Mouse (Mus musculus) brain, embryonic 18.5 days (tissue): Measurements from ENCODE around the gene Pakap.

Source experiments
- DNase-seq: peaks from one replicate; pipeline ENCODE4 v3.0.0-alpha.2; 2012; ENCODE audit warnings: low read depth, low spot score

Gene Pakap

GRCm38 (mm10) chr4:57574181-57574580, 6.2 kb downstream of the Pakap start:
- DNase-seq = no peak

DNA sequence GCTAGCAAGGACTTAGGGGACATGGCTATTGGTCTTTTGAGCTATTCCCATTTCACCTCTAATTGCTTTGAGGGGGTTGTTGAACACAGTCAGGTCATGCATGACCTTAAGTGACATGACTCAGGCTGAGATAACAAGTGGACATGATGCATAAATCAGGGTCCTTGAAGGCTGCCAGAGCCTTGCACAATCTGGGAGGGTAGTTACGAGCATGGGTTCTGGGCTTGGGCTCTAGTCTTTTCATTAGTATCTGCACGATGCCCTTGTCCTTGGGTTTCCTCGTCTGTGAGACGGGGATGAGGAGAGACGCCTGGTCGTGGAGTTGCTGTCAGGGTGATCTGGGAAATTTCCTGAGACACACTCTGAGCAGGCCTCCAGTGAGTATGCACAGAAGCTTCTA, 6.7 kb downstream of the Pakap start:
- no peak for DNase-seq

DNA sequence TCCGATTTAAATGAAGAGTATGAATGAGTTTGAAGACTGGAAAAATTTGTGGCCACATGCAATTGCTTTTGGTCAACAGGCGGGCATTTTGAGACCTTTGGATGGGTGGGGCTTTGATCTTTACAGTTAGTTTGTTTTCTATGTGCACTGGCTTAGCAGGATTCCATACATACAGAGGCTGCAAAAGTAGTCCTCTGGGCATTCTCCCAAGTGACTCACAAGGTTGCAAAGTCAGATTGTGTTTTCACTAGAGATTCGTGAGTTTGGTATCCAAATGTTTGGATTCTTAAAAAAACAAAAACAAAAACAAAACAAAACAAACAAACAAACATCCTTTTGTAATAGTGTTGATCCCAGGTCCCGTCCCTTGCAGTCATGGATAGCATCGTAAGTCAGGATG, 7.7 kb downstream of the Pakap start:
- DNase-seq = no peak

DNA sequence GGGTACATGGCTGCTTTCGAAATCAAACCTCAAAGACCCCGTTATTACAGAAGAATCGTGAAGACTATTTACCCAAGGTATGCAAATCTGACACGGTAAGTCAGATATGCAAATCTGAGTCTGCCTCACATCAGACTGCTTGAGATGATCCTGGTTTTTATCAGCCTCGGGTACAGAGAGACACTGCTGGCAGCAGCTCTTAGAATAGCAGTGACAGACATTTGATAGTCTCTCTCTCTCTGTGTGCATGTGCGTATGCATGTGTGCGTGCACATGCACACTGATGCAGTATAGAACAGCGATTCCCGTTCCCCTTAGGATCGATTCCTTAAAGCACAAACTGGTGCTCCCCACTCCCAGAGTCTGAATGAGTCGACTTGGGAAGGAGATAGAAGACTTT, 8.1 kb downstream of the Pakap start:
- no peak for DNase-seq

DNA sequence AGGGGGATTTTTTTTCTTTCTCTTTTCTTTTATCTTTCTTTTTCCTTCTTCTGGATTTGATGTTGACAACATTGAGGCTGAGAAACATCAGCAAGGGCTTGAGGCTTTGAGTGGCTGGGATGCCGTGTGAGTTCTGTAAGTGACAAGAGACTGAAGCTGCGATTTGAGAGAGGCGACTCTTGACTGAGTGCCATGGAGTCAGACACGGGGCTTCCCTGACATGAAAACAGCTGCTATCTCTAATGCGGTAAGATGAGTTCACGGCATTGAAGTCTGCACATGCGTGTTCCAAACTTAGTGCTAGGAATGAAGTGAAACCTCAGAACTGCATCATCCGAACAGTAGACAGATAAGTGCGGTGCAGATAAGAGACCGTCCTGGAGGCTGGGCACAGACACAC, 11.7 kb downstream of the Pakap start:
- DNase-seq = no peak

GRCm38 (mm10) chr4:57585281-57585800, 17.4 kb downstream of the Pakap start:
- DNase-seq = no peak

GRCm38 (mm10) chr4:57586933-57587658, 19.1 kb downstream of the Pakap start:
- DNase-seq = no peak

DNA sequence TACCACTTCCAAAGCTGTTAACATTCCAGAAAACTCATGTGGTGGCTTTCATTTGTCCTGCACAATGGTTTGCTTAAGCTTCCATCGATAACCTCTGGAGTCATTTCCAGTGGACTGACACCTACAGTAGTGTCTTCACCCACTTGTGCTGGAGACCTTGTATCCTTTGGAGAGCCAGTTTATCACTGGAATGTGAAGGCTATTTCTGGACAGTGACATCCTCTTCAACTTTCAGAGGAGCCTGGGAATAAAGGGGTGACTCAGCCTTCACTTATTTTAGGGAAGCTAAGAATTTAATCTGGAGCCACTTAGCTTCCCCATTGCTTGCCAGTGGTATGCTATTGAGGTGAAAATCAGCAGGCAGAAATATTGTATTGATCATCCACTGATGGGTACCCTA, 20.4 kb downstream of the Pakap start:
- no peak for DNase-seq

DNA sequence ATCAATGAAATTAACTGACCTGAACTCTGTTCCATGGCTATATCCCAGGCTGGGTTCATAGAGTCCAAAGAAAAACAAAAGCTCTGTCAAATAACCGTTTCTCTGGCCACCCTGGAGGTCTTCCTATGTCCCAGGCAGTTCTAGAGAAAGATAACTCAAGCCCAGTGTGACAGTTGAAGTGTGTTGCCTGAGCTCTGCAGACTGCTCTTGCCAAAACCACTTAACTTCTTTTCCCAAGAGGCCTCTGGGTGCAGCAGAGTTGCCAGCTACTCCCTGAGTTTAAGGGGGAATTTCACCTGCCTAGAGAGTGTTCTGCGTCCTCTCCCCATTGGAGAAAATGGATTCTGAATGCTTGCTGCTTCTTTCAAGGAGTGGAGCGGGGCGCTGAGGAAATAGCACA, 24.8 kb downstream of the Pakap start:
- DNase-seq = no peak

GRCm38 (mm10) chr4:57599946-57600345, 32.0 kb downstream of the Pakap start:
- no peak for DNase-seq

- no peak for DNase-seq
These were observed 32.9 kb downstream of the Pakap start for GRCm38 (mm10) chr4:57600685-57601457.

GRCm38 (mm10) chr4:57601458-57601835, 33.5 kb downstream of the Pakap start:
- DNase-seq = no peak

- no peak for DNase-seq
These were observed 34.1 kb downstream of the Pakap start for GRCm38 (mm10) chr4:57601903-57602617.

DNA sequence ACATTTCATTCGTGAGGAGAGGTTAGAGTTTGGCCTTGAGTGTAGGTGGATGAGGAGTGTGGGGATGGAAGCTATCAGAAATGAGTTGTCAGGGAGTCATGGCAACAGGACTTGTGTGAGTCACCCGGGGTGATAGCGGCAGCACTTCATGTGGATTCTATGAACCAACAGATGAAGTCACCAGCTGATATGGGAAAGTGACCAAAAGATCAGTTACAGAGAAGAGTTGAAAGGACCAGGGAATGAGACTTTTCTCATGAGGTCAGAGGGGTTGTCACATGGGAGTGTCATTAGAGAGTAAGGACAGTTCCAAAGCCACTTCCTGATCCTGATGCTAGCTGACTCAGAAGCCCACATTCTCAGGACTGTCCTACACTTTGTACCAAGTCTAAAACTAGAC, 38.3 kb downstream of the Pakap start:
- DNase-seq = no peak

- DNase-seq = peak; percentile 70
These were observed 39.4 kb downstream of the Pakap start for GRCm38 (mm10) chr4:57607247-57607942.

GRCm38 (mm10) chr4:57611303-57612077, 43.5 kb downstream of the Pakap start:
- DNase-seq = no peak

DNA sequence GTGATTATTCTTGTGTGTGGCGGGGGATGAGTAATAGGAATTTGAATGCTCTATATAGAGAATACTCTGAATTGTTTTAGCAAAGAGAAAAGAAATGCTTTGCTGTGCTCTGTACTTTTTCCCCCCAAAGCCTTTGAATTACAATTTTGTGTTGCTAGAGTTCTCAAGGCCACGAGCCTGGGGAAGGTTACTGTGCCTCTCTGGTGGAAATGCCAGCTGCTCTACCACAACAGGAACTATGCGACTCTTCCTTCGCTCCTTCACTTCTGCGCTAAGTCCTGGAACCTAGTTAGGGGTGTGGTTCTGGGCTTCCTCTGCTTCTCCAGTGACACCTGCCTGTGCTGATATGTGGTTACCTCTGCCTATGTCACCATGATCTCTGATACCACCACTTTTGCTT, 44.7 kb downstream of the Pakap start:
- no peak for DNase-seq

DNA sequence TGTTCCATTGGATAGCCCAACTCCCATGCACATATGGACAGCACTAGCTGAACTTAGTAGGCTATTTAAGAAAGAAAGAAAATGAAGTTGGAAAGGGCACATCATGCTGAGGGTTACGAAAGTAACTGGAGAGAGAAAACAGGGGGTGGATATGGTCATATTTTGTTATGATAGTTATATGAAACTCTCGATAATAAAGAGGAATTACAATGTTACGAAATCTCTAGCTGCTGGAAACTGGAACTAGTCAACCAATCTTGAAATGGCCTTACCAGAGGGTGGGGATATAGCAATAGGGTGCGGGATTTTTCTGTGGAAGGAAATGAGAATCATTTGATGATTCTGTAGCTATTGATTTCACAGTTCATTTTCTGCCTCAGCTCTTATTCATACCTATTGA, 46.7 kb downstream of the Pakap start:
- DNase-seq = no peak

DNA sequence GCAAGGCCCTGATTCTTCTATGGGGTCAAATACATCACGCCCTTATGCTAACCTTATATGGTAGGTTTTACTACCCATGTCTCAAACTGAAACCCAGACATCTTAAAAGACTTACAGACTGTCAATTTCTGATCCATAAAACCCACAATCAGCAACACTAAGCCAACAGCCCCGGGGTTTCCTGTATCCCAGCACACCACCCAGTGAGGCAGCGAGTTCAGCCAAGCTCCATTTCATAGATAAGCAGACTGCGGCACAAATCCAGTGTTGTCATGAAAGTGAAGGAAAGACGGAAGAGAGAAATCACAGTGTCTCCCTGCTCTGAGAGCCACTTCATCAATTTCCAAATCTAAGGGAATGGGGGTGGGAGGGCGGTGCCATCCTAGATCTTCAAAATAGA, 50.8 kb downstream of the Pakap start:
- DNase-seq = no peak

DNA sequence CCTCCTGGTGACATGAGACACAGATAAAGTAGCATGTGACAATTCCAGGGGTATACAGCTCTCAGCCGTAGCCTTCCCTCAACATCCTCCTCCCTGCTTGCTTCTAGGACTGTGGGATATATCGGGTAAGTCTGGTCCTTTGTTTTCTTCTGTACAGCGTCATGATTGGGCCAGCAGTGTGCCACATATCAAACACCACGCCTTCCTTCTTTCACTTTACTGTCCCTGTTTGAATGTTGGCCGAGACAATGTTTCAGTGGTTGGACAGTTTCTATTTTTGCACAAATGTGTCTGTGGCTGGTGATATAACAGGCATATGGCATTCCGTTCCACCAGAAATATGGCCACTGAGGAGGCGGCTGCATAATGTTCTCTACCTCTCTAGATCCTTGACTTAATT, 54.8 kb downstream of the Pakap start:
- no peak for DNase-seq

- DNase-seq = no peak
These were observed 56.8 kb downstream of the Pakap start for GRCm38 (mm10) chr4:57624819-57625218.
